Mouse (Mus musculus): ENCODE measurements around the gene Cyp4v3.

Cyp4v3 gene

DNA sequence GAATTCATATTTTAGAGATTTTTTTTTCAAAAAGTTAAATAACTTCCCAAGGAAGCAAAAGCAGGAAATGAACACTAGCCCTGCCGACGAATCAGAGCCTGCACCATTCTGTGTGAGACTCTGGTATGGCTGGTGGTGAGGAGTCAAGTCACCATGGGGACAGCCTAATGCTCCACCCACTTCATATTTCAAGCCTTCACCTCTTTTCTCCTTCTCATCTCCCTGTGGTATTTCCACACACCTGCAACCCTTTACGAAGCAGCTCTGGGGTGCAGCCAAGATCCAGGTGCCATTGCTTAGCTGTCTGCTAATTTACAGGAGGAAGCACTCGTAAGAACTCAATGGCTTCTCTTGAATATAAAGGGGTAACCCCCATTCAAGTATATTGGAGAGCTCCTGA, 22.0 kb downstream of the Cyp4v3 start:
- DNase-seq = no peak

DNA sequence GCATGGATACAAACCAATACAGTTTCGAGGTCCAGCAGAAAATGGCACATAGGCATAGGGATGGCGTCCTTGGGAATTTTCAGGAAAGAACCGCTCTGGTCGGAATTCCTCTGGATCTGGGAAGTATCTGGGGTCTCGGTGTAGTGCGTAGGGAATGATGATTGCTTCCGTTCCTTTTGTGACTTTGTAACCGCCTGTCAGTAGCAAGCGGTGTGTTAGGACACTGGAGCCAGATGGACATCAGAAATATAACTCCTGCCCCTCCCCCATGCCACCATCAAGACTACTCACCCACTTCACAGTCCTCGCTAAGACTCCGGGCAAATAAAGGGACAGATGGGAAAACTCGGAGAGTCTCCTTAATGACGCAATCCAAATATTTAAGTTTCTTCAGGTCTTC, 24.6 kb downstream of the Cyp4v3 start, which contains the start of gene Gm45753:
Gene Gm45753, minus strand, starts transcription at position 101 of the 400 bp plus-strand sequence.
- DNase-seq = no peak

- no peak for DNase-seq
These were observed 27.5 kb downstream of the Cyp4v3 start for GRCm38 (mm10) chr8:45305479-45305878.

- no peak for DNase-seq
These were observed 28.7 kb downstream of the Cyp4v3 start for GRCm38 (mm10) chr8:45304354-45304753.

GRCm38 (mm10) chr8:45302390-45302789, 30.6 kb downstream of the Cyp4v3 start:
- no peak for DNase-seq

DNA sequence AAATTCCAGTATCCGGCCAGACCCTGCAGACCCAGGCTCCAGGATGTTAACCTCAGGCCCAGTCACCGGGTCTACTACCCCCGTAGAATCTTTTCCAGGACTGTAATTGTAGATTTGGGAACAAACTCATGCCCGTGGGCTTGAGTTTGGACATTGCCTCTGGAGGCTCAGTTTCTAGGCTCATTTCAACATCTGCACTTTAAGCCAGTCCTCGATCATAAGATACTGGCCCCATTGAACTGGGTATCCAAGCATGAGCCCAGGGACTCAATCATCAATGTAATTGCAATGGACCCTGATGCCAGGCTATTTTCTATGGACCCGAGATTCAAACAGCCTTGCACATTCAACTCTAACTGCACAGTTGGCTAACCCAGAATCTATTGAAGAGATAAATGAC, 37.7 kb downstream of the Cyp4v3 start:
- no peak for DNase-seq

DNA sequence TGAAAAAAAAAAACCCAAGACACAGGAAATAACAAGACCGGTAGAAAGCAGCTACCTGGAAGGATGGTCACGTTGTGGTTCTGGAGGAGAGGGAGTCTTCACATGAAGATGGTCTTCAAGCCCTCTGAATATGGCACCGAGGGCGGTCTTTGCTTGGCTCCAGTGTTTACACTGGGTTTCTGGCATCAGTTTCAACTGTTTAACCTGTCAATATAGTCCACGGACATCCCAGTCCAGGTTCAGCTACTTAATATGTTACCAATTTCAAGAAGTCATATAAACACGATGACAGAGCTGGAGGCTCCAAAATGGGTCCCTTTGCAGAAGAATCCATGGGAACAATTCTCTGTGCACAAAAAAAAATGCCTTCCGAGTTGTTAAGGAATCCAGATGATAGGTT, 38.3 kb downstream of the Cyp4v3 start, which contains the start of gene Klkb1:
Gene Klkb1, minus strand, starts transcription at position 173 of the 400 bp plus-strand sequence.
- DNase-seq = no peak

- no peak for DNase-seq
These were observed 41.2 kb downstream of the Cyp4v3 start for GRCm38 (mm10) chr8:45291790-45292189.

- no peak for DNase-seq
These were observed 51.4 kb downstream of the Cyp4v3 start for GRCm38 (mm10) chr8:45281630-45282029.

GRCm38 (mm10) chr8:45277453-45277852, 55.6 kb downstream of the Cyp4v3 start:
- DNase-seq = no peak

DNA sequence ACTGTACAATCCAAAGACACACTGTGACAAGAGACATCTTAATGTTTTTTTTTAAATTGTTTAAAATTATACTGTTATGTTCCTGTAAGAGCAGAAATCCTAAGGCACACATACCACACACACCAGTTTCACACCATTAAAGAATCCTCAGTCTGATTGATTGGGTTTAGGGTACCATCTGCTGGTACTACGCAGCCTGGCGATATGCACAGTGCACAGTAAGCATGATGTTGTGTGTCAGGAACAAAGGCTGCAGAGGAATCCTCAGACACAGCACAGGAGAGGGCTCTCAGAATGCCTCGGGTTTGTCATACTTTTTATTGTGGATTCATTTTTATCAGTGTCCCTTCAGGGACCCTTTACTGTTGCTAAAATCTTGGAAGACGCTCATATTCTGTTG, 58.7 kb downstream of the Cyp4v3 start:
- DNase-seq = no peak

DNA sequence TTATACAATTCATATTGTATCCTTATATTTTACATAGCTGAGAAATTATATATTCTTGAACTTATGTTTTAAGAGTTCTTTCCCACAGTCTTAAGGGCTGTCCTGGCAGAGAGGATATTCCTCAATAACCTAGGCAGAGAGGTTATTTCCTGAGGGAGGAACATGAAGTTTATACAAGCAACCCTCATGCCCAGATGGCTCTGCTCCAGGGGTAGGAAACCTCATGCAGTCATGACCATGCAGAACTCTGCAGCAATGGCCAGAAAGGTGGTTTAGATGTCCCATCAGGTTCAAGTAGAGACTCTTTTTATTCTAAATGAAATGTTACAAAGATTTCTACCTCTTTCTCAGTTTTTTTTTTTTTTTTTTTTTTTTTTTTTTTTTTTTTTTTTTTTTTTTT, 64.0 kb downstream of the Cyp4v3 start:
- DNase-seq = no peak

- DNase-seq = no peak
These were observed 64.5 kb downstream of the Cyp4v3 start for GRCm38 (mm10) chr8:45268485-45268884.

DNA sequence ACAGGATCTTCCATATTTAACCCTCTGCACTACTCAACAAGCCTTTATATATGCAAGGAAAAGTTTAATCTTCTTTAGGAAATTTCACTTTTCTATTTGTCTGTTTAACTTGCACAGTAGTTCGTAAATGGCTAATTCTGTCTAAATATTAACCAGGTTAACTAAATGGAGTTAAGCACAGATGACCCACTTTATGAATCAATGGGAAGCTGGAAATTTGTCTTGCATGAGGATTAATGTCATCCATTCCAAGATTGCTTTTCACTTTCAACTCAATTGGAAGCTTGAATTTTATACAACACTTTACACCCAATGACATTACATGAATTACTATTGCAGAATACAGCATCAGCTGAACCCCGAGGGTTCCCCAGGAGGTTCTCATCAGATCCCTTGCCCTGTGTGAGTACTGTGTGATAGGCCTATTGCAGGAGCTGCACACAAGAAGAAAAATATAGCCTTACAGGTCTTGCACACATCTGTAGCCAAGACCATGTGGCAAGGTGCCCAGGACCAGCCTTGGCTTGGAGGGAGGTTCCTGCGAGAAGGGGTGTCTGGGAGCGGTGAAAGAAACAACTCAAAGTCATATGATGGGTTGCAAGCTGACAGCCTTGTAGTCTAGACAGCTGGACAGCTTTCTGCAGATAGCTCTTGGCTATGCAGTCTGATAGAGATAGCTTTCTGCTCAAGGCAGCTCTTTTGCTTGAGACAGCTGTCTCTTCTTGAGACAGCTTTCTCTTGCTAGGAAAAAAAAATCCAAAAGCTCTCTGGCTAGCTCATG, 65.2 kb downstream of the Cyp4v3 start:
- DNase-seq = no peak

GRCm38 (mm10) chr8:45266993-45267392, 66.0 kb downstream of the Cyp4v3 start:
- DNase-seq = no peak

DNA sequence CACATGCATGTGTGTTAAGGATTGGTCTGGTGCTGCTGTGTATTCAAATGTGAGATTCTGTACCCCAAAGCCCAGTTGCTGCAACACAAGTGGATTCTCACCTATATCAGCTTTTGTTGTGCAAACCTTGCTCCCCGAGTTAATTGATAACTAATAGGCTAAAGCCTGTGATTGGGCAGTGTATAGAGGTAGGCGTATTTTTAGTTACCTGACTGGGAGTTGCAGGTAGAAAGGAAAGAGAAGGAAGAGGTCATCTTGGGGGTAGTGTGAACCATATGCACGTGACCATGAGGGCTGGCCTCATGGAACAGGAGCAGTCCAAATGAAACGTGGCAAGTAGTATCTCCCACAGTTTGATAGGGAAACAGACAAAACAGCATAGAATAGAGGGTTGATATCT, 68.1 kb downstream of the Cyp4v3 start:
- no peak for DNase-seq

DNA sequence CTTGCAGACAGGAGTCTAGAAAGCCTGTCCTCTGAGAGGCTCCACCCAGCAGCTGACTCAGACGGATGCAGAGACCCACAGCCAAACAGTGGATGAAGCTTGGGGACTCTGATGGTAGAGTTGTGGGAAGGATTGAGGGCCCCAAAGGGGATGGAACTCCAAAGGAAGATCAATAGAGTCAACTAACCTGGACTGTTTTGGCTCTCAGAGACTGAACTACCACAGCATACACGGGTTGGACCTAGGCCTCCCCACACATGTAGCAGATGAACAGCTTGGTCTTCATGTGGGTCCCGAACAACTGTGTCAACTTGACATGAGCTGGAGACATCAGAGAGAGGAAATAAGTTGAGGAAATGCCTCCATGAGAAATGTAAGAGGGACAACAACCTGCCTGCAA, 70.2 kb downstream of the Cyp4v3 start:
- DNase-seq = no peak

DNA sequence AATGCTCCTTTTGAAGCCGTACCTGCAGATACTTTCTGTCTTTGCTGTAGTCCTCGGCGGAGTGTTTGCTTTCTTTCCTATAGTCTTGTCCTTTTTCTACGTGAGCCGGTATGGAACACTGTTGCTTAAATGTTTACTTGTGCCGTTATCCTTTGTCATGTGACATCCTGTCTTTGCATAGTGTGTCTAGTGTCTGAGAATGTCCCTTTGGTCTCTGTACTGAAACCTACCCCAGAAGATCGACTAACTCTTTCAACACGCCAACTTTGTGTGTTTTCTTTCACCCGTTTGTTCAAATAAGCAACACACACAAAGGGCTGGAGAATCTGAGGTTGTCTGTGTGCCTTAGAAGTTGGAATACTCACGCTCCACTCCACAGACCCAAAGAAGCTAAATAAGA, 71.1 kb downstream of the Cyp4v3 start, which contains the start of gene F11:
Gene F11, minus strand, starts transcription at position 112 of the 400 bp plus-strand sequence.
- DNase-seq = no peak

- no peak for DNase-seq
These were observed 74.6 kb downstream of the Cyp4v3 start for GRCm38 (mm10) chr8:45258421-45258820.

GRCm38 (mm10) chr8:45255040-45255439, 78.0 kb downstream of the Cyp4v3 start:
- DNase-seq = peak; percentile 37
